Mouse (Mus musculus) testis, adult 2 months (tissue): ENCODE data around the gene Ano9.

Experiments used
- CTCF ChIP-seq: fragments of 200-500 bp; IDR thresholded peaks from 2 replicates; pipeline ENCODE4 v1.5.1; 2012; ENCODE audit warnings: low read depth, mild to moderate bottlenecking, inconsistent platforms, low read length, moderate library complexity; ENCODE audit not compliant: control insufficient read depth, insufficient read depth, insufficient replicate concordance
- POLR2A ChIP-seq: fragments of 200-500 bp; IDR thresholded peaks from 2 replicates; pipeline ENCODE4 v1.6.1; 2012; ENCODE audit warnings: low read depth, mild to moderate bottlenecking, inconsistent platforms, low read length, moderate library complexity; ENCODE audit not compliant: control insufficient read depth

DNA sequence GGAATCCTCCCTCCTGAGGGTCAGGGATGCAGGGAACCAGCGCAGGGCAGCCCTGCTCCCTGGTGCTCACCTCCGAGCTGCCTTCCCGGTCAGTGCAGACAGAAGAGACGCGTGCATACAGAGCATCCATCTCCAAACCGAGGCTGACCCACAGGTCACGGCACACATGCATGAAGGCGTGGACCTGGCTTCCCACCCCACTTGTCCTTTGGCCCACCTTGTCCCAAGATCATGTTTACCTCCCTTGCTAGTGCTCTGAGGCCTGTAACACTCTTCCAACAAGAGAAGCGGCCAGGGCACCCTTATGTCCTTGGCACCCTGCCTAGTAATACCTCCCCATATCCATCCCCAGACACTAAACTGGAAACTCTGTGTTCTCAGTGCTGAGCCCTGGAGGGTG is 1.7 kb downstream of the Ano9 start:
- TF ChIP-seq POLR2A (no peak), CTCF (no peak)
